Mouse (Mus musculus) heart, embryonic 15.5 days (tissue): ENCODE results near the gene Tenm4. TPM values are rescaled to one million over a fixed set of nuclear protein-coding genes. Genes with fewer than 3 reads are reported as not detected.

Source experiments
- ATAC-seq: fragments of 200-750 bp; cut with Nextera tagmentation; replicated peaks from 2 replicates; pipeline ENCODE4 v1.8.0; 2017; ENCODE audit warnings: low read depth, moderate TSS enrichment; ENCODE audit not compliant: insufficient number of reproducible peaks, insufficient read depth, low FRiP score
- H3K27ac ChIP-seq: fragments of 300-500 bp; sonication (generic); 2 replicates; pipeline ENCODE4 v1.5.1; 2015; ENCODE audit warnings: mild to moderate bottlenecking, inconsistent platforms
- H3K27me3 ChIP-seq: fragments of 300-500 bp; sonication (generic); 2 replicates; pipeline ENCODE4 v1.6.1; 2015; ENCODE audit warnings: inconsistent platforms
- H3K36me3 ChIP-seq: fragments of 300-500 bp; sonication (generic); 2 replicates; pipeline ENCODE4 v1.6.1; 2015; ENCODE audit warnings: mild to moderate bottlenecking, inconsistent platforms
- H3K4me1 ChIP-seq: fragments of 300-500 bp; sonication (generic); replicated peaks from 2 replicates; pipeline ENCODE4 v1.6.1; 2015; ENCODE audit warnings: inconsistent platforms
- H3K4me2 ChIP-seq: fragments of 300-500 bp; sonication (generic); 2 replicates; pipeline ENCODE4 v1.6.1; 2015; ENCODE audit warnings: inconsistent platforms, mild to moderate bottlenecking, moderate library complexity
- H3K4me3 ChIP-seq: fragments of 300-500 bp; sonication (generic); 2 replicates; pipeline ENCODE4 v1.5.1; 2015; ENCODE audit warnings: mild to moderate bottlenecking, inconsistent platforms
- H3K9ac ChIP-seq: fragments of 300-500 bp; sonication (generic); 2 replicates; pipeline ENCODE4 v1.6.1; 2015; ENCODE audit warnings: mild to moderate bottlenecking, inconsistent platforms
- H3K9me3 ChIP-seq: fragments of 300-500 bp; sonication (generic); replicated peaks from 2 replicates; pipeline ENCODE4 v1.6.1; 2016; ENCODE audit warnings: inconsistent platforms
- WGBS: fragments of 180-500 bp; shearing (Covaris S2); methylation state at CpG from one replicate; pipeline ENCODE4 v1.1.7; 2015; ENCODE audit warnings: mixed read lengths; 5-methylcytosine and 5-hydroxymethylcytosine counted together
- polyA plus RNA-seq: library from polyadenylated mRNA; unstranded; fragments of >200 nt; fragmentation: Nextera tagmentation; extraction: Ambion mirVana; gene quantifications from 2 replicates; pipeline ENCODE4 v1.2.1, GENCODE M21; 2015

Gene Tenm4
- polyA plus RNA-seq, 1 experiment from 2014 or later, result 7.9 TPM

DNA sequence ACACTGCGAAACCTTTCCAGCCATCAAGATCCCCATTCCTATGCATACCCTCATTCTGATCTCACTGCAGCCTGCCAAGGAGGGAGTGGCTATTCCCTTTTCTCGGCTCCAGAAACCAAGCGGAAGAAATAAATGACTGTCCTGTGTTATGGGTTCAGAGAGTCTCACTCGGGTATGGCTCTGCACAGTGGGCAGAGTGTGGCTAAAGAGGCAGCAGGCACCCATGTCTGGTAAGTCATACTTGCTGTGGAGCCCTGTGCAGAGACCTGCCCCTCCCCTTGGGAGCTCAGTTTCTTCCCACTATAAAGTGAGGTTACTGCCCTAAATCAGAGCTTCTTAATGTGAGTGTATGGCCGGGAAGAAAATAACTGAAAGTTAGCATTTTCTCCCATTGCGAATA lies 171.9 kb downstream of the Tenm4 start:
- no peak for ATAC-seq
- H3K27me3 ChIP-seq, result no peaks in the 10 kb centered on the region
- no peaks in the 10 kb centered on the region for H3K36me3 ChIP-seq
- H3K4me2 ChIP-seq, result no peak overlapping the region
- H3K4me1 ChIP-seq, result no peaks in the 10 kb centered on the region
- 76% methylated on average over 6 of the region's 6 CpGs for WGBS
- H3K9ac ChIP-seq, result no peak overlapping the region
- no peak overlapping the region for H3K27ac ChIP-seq
- no peaks in the 10 kb centered on the region for H3K9me3 ChIP-seq
- no peak overlapping the region for H3K4me3 ChIP-seq

DNA sequence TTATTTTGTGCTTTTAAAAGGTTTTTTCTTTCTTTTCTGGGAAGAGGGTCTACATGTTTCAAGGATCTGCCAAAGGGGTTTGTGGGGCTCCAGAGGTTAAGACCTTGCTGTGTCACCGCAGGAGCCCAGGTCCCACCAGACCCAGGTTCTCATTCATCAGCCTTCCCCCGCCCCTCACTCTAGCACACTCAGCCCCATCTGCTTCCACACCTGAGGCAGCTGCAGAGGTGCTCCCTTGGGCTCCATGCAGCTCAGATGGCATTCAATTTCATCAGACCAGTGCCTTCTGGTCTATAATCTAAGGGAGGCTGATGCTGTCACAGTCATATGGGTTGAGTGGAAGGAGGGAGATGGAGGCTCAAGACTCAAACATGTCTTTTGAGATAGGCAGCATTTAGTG lies 172.6 kb downstream of the Tenm4 start:
- 78% methylated on average over 2 of the region's 2 CpGs for WGBS
- Histone ChIP-seq H3K9me3 (no peaks in the 10 kb centered on the region), H3K9ac (no peak overlapping the region), H3K4me2 (no peak overlapping the region), H3K4me3 (no peak overlapping the region), H3K4me1 (no peaks in the 10 kb centered on the region), H3K36me3 (no peaks in the 10 kb centered on the region), H3K27me3 (no peaks in the 10 kb centered on the region), H3K27ac (no peak overlapping the region)
- ATAC-seq, result no peak

DNA sequence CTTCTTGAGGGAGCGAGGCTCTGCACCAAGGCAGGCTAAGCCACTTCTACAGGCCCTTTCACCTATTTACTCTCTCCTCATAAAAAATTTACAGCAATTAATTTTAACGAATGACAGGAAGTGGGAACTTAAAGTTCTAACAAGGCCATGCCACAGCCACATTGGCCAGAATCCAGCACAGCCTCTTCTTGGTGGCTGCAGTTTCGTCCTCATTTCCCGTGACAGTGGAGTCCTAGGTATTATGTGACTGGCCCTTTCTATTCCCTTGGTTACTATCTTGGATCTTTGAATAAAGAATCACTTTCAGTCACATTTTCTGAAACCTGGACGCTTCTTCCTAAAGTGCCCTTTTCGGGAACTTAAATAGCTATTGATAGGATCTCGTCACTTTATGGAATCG lies 181.6 kb downstream of the Tenm4 start:
- no peak overlapping the region for H3K4me3 ChIP-seq
- H3K9me3 ChIP-seq, result no peaks in the 10 kb centered on the region
- no peak overlapping the region for H3K4me2 ChIP-seq
- no peaks in the 10 kb centered on the region for H3K27me3 ChIP-seq
- H3K27ac ChIP-seq, result no peak overlapping the region
- peaks cover 6% of the 10 kb centered on the region for H3K4me1 ChIP-seq
- WGBS, result 66% methylated on average over 8 of the region's 8 CpGs
- H3K9ac ChIP-seq, result no peak overlapping the region
- no peaks in the 10 kb centered on the region for H3K36me3 ChIP-seq
- ATAC-seq, result no peak

DNA sequence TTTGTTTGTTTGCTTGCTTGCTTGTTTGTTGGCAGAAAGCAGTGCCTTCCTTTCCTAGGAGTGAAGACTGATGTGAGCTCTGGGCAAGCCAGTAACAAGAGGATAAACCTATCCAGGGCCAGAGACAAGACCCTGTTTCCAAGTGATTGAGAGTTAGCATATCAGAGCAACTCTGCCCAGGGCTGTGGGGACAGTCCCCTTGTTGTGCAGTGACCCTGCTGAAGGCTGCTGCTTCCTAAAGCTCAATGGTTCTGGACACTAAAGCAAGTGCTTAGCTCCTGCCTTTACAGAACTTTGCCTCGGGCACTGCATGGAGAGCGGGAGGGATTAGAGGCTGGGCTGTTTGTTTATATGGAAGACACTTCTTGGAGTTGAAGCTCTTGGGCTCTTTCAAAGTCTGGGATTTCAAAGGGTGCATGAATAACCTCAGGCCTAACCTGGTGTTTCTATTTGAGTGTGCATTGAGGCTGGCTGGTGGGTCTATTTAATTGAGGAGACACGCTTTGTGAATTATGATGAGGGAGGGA lies 185.3 kb downstream of the Tenm4 start:
- Histone ChIP-seq H3K4me2 (no peak overlapping the region), H3K4me3 (no peak overlapping the region)

DNA sequence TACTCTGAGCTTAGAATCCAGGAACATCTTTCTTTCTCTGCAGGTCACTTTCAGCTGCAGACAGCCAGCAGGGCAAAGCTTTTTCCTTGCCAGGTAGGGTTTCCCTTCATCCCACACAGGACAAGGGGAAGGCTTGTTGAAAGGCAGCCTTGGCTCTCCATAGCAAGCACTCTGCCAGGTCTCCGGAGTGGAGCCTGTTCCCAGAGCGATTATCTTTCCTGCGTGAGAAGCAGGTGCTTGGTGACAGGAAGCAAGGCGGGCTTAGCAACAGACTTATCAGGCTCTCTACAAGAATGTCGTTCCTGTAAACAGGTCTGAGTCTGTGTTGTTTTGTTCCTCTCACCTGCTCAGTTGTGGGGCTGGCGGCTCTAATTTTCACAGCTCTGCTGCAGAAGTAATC lies 186.5 kb downstream of the Tenm4 start:
- H3K36me3 ChIP-seq, result no peaks in the 10 kb centered on the region
- ATAC-seq, result peak; percentile 76
- H3K4me1 ChIP-seq, result peaks cover 13% of the 10 kb centered on the region
- 9% methylated on average over 6 of the region's 6 CpGs for WGBS
- H3K9ac ChIP-seq, result no peak overlapping the region
- no peaks in the 10 kb centered on the region for H3K9me3 ChIP-seq
- 0 out of 2 replicates have a peak overlapping the region, but pooled peaks have one; percentile 12 for H3K27ac ChIP-seq
- H3K27me3 ChIP-seq, result no peaks in the 10 kb centered on the region
- no peak overlapping the region for H3K4me3 ChIP-seq
- no peak overlapping the region for H3K4me2 ChIP-seq

More for the DNA sequence above, 185.3 kb downstream of the Tenm4 start:
- H3K9ac ChIP-seq, result no peak overlapping the region
- H3K36me3 ChIP-seq, result no peaks in the 10 kb centered on the region
- peaks cover 13% of the 10 kb centered on the region for H3K4me1 ChIP-seq
- no peaks in the 10 kb centered on the region for H3K9me3 ChIP-seq
- WGBS, result 64% methylated on average over 3 of the region's 3 CpGs
- no peak for ATAC-seq
- no peaks in the 10 kb centered on the region for H3K27me3 ChIP-seq
- H3K27ac ChIP-seq, result no peak overlapping the region

DNA sequence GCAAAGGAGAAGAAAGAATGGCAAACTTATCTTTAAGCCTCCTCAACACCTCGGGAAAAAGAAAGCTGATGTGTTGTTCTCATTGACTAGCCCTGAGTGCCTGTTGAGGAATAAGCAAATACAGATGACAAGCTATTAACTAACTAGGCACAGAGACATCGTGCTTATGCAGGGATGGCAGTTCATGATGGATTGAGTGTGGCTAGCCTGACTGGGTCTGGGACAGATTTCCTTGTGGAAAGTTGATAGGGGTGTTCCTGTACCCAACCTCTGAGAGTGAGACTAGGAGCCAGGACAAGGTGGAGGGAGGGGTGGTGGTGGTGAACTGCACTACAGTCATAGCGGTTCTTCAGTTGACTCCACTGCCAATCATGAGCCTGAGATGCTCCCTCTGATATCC lies 192.3 kb downstream of the Tenm4 start:
- Histone ChIP-seq H3K4me2 (no peak overlapping the region), H3K36me3 (no peaks in the 10 kb centered on the region), H3K9me3 (no peaks in the 10 kb centered on the region), H3K4me1 (0 out of 2 replicates have a peak, but pooled peaks cover under 1% of the 10 kb centered on the region), H3K9ac (no peak overlapping the region), H3K27me3 (no peaks in the 10 kb centered on the region), H3K4me3 (no peak overlapping the region), H3K27ac (no peak overlapping the region)
- no peak for ATAC-seq
- WGBS, result 36% methylated on average over 3 of the region's 3 CpGs

DNA sequence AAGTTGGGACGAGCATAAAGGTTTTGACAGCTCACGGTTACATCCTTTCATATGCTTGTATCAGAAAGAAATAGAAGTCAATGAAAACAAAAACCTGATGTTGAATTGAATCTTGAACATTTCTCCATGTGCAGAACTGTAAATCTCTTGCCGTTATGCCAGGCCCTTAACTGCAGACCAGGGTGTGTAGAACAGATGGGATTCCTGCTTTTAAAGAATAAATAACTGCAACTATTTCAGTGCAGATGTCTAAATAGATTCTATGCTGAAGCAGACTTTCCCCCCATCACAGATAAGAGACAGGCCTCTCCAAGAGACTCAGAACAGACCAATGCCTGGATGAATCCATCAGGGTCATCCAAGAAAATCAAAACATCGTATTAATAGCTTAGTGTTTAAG lies 198.9 kb downstream of the Tenm4 start:
- no peak overlapping the region for H3K4me3 ChIP-seq
- 87% methylated on average over 4 of the region's 4 CpGs for WGBS
- no peak overlapping the region for H3K4me2 ChIP-seq
- no peak for ATAC-seq
- no peaks in the 10 kb centered on the region for H3K9me3 ChIP-seq
- no peak overlapping the region for H3K27ac ChIP-seq
- no peak overlapping the region for H3K9ac ChIP-seq
- peaks cover 7% of the 10 kb centered on the region for H3K4me1 ChIP-seq
- no peaks in the 10 kb centered on the region for H3K27me3 ChIP-seq
- H3K36me3 ChIP-seq, result no peaks in the 10 kb centered on the region

DNA sequence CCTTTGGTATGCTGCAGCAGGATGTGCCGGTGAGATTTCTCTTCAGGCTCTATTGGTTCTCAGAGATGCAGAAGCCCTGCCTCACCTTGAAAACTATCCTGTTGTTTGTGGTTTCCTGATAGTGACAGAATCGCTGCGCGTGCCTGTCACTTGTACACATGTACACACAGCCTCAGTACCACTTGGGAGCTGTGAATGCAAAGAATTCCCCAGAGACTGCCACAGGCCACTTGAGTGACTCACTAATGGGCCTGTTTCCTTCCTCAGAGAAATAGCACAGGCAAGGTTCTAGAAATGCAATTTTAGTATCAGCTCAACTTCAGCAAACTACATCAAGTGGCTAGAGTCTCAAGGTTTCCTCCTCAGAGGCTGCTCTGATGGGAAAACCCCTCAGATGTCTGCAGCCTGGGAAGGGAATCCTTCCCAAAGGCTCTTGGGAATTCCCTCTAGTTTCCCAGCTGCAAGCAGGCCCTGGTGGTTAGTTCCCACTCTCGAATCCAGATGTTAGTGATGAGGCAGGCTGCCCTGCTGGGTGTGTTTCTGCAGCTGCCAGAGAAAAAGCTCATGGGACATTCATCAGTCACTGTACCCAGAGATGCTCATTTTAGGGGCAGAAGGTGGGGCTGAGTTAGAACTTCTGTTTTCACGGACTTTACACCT lies 203.1 kb downstream of the Tenm4 start:
- Histone ChIP-seq H3K4me3 (no peak overlapping the region), H3K4me1 (peaks cover 16% of the 10 kb centered on the region), H3K9me3 (no peaks in the 10 kb centered on the region), H3K9ac (no peak overlapping the region), H3K4me2 (no peak overlapping the region), H3K27me3 (no peaks in the 10 kb centered on the region), H3K36me3 (no peaks in the 10 kb centered on the region), H3K27ac (no peak overlapping the region)
- 51% methylated on average over 6 of the region's 6 CpGs for WGBS
- ATAC-seq, result no peak

DNA sequence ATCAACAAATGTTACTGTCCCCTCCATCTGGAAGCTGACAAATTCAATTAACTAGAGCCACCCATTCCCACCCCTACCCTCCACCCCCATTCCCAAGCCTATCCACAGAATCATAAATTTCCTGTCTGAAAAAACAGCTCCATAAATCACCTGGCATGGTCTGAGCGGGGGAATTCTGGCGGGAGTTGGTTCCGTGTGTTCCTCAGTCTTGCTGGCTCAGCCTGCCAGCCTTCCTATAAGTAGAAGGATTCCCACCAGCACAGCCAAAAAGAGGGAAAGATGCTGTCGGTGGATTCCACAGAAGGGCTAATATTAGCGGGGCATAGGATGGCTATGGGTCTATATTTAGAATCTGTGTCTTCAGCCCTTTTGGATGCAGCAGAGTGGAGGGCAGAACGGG lies 204.5 kb downstream of the Tenm4 start:
- no peaks in the 10 kb centered on the region for H3K27me3 ChIP-seq
- no peak for ATAC-seq
- 40% methylated on average over 6 of the region's 6 CpGs for WGBS

DNA sequence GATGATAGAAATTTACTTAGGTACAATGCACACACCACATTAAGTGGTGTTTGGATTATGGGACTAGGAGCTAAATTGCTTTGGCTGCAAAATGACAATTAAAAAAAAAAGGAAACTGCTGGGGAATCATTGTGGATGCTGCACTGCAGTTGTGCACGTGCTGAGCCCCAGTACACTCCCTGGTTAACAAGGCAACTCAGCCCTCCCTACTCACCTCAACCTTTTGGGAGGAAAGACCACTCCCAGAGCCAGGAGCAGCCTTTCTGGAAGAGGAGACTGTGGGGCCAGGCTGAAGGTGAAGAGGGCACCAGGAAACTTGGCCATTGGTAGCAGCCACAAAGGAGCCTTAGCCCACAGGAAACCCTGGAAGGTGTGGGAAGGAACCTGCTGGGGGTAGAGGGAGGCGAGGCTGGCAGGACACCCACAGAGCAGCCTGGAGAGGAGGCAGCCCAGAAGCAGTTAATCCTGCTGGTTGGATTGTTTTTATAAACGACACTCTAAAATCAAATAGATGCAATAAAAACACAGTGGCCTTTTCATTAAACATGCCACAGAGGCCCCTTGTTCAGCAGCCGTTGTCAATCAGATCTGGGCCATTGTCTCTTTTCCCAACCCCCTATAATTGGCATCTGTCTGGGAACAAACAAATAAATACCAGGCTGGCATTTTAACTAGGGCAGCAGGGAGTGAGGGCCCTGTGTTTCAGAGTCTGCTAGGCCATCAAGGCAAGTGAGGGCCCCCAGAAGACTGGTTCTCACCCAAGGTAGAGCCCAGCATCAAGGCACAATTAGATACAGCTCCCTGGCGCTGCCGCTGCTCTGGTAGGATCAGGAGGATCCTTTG lies 212.9 kb downstream of the Tenm4 start:
- no peaks in the 10 kb centered on the region for H3K27me3 ChIP-seq
- no peak overlapping the region for H3K27ac ChIP-seq
- no peaks in the 10 kb centered on the region for H3K4me1 ChIP-seq
- H3K9ac ChIP-seq, result no peak overlapping the region
- H3K4me3 ChIP-seq, result no peak overlapping the region
- ATAC-seq, result no peak
- H3K9me3 ChIP-seq, result no peaks in the 10 kb centered on the region
- 51% methylated on average over 6 of the region's 6 CpGs for WGBS
- no peaks in the 10 kb centered on the region for H3K36me3 ChIP-seq
- H3K4me2 ChIP-seq, result no peak overlapping the region

More for the DNA sequence above, 204.5 kb downstream of the Tenm4 start:
- Histone ChIP-seq H3K4me3 (no peak overlapping the region), H3K9ac (no peak overlapping the region), H3K27ac (no peak overlapping the region), H3K36me3 (no peaks in the 10 kb centered on the region), H3K9me3 (no peaks in the 10 kb centered on the region), H3K4me1 (peaks cover 16% of the 10 kb centered on the region), H3K4me2 (no peak overlapping the region)

DNA sequence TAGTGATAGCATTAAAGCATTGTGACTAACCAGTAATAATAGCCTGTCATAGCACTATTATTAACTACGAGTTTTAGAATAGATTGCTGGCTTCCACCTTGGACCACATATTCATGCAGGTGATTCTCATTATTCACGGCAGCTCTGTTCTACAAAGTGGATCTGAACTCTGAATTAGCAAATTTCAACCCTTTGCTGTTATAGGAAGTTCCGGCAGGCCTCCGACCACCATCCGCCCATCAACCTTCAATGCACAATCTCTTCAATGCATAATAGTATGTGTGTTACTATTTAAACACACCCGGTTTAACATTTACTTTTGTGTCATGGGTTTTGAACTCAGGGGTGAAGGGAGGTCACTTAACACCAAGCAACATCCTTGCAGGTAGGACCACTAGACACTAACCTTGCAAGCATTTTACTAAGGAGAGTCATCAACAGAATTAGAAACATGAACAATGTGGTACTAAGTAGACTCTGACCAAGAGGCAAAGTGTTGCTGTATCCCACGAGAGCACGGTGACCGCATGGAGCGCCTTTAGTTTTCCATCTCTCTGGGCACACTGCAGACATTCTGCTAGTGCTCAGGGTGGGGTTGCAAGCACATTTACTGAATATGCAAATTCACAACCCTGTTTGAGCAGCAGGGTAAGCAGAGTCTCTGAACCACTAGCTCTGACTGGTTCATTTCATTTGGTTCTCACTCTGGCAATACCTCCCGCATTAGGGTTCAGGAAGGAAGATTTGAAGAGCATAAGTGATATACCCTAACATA lies 213.9 kb downstream of the Tenm4 start:
- no peak overlapping the region for H3K27ac ChIP-seq
- no peaks in the 10 kb centered on the region for H3K36me3 ChIP-seq
- ATAC-seq, result no peak
- no peak overlapping the region for H3K4me2 ChIP-seq
- no peak overlapping the region for H3K4me3 ChIP-seq
- H3K27me3 ChIP-seq, result no peaks in the 10 kb centered on the region
- H3K4me1 ChIP-seq, result no peaks in the 10 kb centered on the region
- H3K9me3 ChIP-seq, result no peaks in the 10 kb centered on the region
- 91% methylated on average over 11 of the region's 11 CpGs for WGBS
- no peak overlapping the region for H3K9ac ChIP-seq
